Mouse (Mus musculus): ENCODE data around the gene Abi3. TPM values are rescaled to one million over a fixed set of nuclear protein-coding genes. Genes with fewer than 3 reads are reported as not detected.

Abi3 gene
- total and polyA plus RNA-seq, 3 experiments: 24.4 to 74.5 (median 31.4) TPM

DNA sequence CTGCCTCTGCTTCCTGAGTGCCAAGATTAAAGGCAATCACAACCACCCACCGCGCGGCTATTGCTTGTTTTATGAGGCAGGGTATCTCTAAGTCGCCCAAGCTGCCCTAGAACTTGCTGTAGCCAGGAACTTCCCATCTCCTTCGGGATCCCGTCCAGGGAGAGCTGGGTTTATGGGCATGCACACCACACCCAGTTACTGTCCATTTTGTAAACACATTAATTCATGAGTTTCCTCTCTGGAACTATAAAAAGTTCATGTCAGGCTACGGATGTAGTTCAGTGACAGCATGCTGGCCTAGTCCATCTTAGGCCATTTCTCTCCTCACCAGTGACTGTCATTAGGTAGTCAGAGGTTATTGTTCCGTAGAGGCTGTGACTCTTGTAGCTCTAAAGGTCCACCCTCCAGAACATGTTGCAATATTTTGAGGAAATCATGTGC is 52.8 kb downstream of the Abi3 start:
- dilution Hi-C loops (cut with MboI; ENCODE audit: extremely low pct_ligation_motif_present, extremely low pct_unique_long_range_greater_than_20kb, low sequenced_read_pairs) (no loop called here), in situ Hi-C loops (cut with MboI; ENCODE audit: low pct_ligation_motif_present, low pct_unique_long_range_greater_than_20kb, low sequenced_read_pairs) (no loop called here)
- Histone ChIP-seq H3K9me3 (replicated peaks; ENCODE audit: low read length) (peaks cover 2% of the 10 kb centered on the region), H3K4me2 (ENCODE audit: insufficient read depth, low read depth, poor library complexity, severe bottlenecking) (no peak overlapping the region), H3K36me3 (replicated peaks in 1 of 2; ENCODE audit: control insufficient read depth in 1 of 2, insufficient read depth in 1 of 2, low read length in 1 of 2) (no peaks in the 10 kb centered on the region), H3K27me3 (replicated peaks) (no peaks in the 10 kb centered on the region), H3K79me2 (replicated peaks; ENCODE audit: control insufficient read depth, extremely low read depth, insufficient read depth, poor library complexity, severe bottlenecking) (no peaks in the 10 kb centered on the region), H3K27ac (ENCODE audit: insufficient read depth, low read depth) (no peak overlapping the region), H3K4me3 (replicated peaks in 1 of 3; ENCODE audit: low read depth in 2 of 3, low read length in 2 of 3, poor library complexity in 1 of 3) (no peak overlapping the region), H3K9ac (ENCODE audit: insufficient read depth, low read depth) (no peak overlapping the region), H3K4me1 (ENCODE audit: control insufficient read depth in 1 of 2, insufficient read depth in 2 of 2) (peaks cover 0 to 5% of the 10 kb centered on the region in 2 experiments; a peak in 1 of 4 replicates)
- TF ChIP-seq ZMIZ1 (IDR thresholded peaks at IDR 0.05; ENCODE audit: low read depth, low read length) (no peak), E2F4 (IDR thresholded peaks at IDR 0.05; ENCODE audit: insufficient replicate concordance, low read depth, low read length) (no peak), TBP (conservative IDR thresholded peaks at IDR 0.05; ENCODE audit: low read depth, low read length) (no peak), MAX (IDR thresholded peaks at IDR 0.05; ENCODE audit: low read length) (no peak), NRF1 (IDR thresholded peaks at IDR 0.05; ENCODE audit: low read depth, low read length) (no peak), KAT2A (IDR thresholded peaks at IDR 0.05; ENCODE audit: insufficient replicate concordance, low read length) (no peak), UBTF (IDR thresholded peaks at IDR 0.05; ENCODE audit: low read depth, low read length) (no peak), EP300 (IDR thresholded peaks at IDR 0.05; ENCODE audit: low read length) (no peak), USF2 (conservative IDR thresholded peaks at IDR 0.05; ENCODE audit: low read depth, low read length) (no peak), NELFE (IDR thresholded peaks at IDR 0.05; ENCODE audit: low read depth, low read length) (no peak), MYC (IDR thresholded peaks at IDR 0.05; ENCODE audit: low read depth, low read length) (no peak), ZNF384 (IDR thresholded peaks at IDR 0.05; ENCODE audit: low read depth, low read length) (no peak), SMC3 (IDR thresholded peaks at IDR 0.05; ENCODE audit: low read depth, low read length) (no peak), CHD1 (IDR thresholded peaks at IDR 0.05; ENCODE audit: low read depth, low read length) (no peak), CHD2 (IDR thresholded peaks at IDR 0.05; ENCODE audit: low read length) (no peak), POLR2AphosphoS2 (IDR thresholded peaks at IDR 0.05; ENCODE audit: low read depth, low read length) (no peak), TCF12 (IDR thresholded peaks at IDR 0.05; ENCODE audit: low read depth, low read length) (no peak), HCFC1 (IDR thresholded peaks at IDR 0.05; ENCODE audit: low read depth, low read length) (no peak), IRF4 (IDR thresholded peaks at IDR 0.05; ENCODE audit: low read depth, low read length) (no peak)
- DNase-seq (ENCODE audit: extremely low read depth): no peak

DNA sequence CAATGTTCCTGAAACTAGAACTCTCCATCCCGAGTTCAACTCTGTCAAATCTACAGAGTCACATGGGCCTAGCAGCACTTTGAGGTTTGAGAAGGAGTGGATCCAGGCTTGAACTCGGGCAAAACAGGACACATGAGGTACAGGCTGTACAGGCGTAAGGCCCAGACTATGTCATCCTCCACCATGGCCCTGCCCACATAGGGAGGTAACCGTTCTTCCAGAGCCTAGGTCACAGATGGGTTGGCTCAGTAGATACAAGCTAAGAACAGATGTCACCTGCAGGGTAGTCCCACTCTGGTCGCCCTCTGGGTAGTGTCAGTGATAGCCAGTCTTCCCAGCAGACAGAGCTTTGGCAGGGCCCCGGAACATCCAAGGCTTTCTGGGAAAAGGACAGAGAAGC is 55.8 kb downstream of the Abi3 start:
- in situ Hi-C loops (cut with MboI; ENCODE audit: low pct_ligation_motif_present, low pct_unique_long_range_greater_than_20kb, low sequenced_read_pairs): no loop called here
- H3K9me3 ChIP-seq (replicated peaks; ENCODE audit: low read length): peaks cover 2% of the 10 kb centered on the region
- no peak overlapping the region for H3K9ac ChIP-seq (ENCODE audit: insufficient read depth, low read depth)
- no peak overlapping the region for H3K27ac ChIP-seq (ENCODE audit: insufficient read depth, low read depth)
- dilution Hi-C loops (cut with MboI; ENCODE audit: extremely low pct_ligation_motif_present, extremely low pct_unique_long_range_greater_than_20kb, low sequenced_read_pairs): no loop called here
- no peaks in the 10 kb centered on the region for H3K79me2 ChIP-seq (replicated peaks; ENCODE audit: control insufficient read depth, extremely low read depth, insufficient read depth, poor library complexity, severe bottlenecking)
- no peaks in the 10 kb centered on the region for H3K36me3 ChIP-seq (replicated peaks in 1 of 2; ENCODE audit: control insufficient read depth in 1 of 2, insufficient read depth in 1 of 2, low read length in 1 of 2)
- no peak overlapping the region for H3K4me3 ChIP-seq (replicated peaks in 1 of 3; ENCODE audit: low read depth in 2 of 3, low read length in 2 of 3, poor library complexity in 1 of 3)
- DNase-seq (ENCODE audit: extremely low read depth): no peak
- H3K27me3 ChIP-seq (replicated peaks): no peaks in the 10 kb centered on the region
- no peaks in the 10 kb centered on the region for H3K4me1 ChIP-seq (ENCODE audit: control insufficient read depth in 1 of 2, insufficient read depth in 2 of 2)
- TF ChIP-seq ZMIZ1 (IDR thresholded peaks at IDR 0.05; ENCODE audit: low read depth, low read length) (no peak), KAT2A (IDR thresholded peaks at IDR 0.05; ENCODE audit: insufficient replicate concordance, low read length) (no peak)
- no peak overlapping the region for H3K4me2 ChIP-seq (ENCODE audit: insufficient read depth, low read depth, poor library complexity, severe bottlenecking)

Measured in CH12.LX (cell line).